Mouse (Mus musculus) heart, adult 18-20 months (tissue): Measurements from ENCODE around the gene Aox1. TPM values are rescaled to one million over a fixed set of nuclear protein-coding genes. Genes with fewer than 3 reads are reported as not detected.
A peak's percentile ranks its signal among the peaks of the same experiment; 100 is the strongest.

Experiments
- DNase-seq, 2 experiments: peaks; one replicate each; pipeline ENCODE4 v3.0.0; 2021 to 2022; ENCODE audit warnings: mixed read lengths in 1 of 2
- total RNA-seq, 2 experiments: library from RNA; stranded (reverse); gene quantifications; 2 replicates each; pipeline ENCODE4 v1.2.3; 2021

Gene Aox1
- total RNA-seq, 2 experiments from 2014 or later = 8.6 to 14.3 TPM

DNA sequence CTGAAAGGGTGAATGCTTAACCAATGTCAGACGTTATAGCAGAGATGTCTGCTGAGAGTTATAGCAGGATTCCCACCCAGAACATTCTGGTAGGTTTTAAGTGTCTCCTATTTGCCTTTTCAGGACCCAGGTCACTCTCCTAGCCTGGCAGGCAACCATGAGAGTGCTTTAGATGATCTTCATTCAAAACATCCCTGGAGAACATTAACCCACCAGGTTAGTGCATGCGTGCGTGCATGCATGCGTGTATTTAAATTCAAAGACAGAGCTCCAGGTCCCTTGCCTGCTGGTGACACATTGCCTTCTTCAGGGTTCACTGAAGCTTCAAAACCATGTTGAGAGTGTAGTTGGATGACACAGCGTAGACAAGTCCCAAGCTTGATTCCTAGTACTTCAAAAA is 35.4 kb downstream of the Aox1 start:
- no peak for DNase-seq

DNA sequence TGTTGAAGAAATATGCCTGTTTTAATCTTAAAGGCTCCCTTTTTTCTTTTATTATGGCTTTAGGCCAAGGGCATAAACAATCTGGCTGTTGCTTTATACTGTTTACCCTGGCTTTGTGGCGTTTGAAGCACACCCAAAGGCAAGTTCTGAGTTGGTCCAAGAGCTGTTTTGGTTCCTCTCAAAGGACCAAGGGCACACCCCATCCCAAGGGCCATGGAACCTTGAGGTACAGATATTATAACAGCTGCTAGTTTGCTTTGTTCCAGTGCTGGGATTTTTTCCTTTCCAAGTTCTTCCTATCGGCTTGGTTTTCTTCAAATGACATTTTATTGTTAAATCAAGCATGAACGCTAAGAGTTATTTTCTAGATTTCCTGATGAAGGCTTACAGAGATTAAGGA is 35.9 kb downstream of the Aox1 start:
- peak; percentile 59 to 63 for DNase-seq

DNA sequence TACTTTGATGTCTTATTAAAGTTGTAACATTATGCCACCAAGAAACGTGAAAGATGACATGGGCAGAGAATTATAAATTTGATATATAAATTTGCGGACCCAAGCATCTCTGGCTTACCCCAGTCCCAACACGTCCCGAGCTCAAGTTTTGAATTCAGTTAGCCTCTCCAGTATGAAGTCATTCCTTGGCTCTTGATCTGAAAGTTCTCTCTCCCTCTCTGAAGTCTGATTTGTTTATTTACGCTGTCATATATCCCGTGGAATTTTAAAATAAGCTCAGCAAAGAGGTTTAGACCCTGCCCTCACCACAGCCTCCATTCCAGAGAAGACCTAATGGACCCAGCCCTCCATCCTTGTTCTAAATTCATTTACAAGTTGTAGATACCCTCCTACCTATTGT is 39.5 kb downstream of the Aox1 start:
- DNase-seq = no peak

DNA sequence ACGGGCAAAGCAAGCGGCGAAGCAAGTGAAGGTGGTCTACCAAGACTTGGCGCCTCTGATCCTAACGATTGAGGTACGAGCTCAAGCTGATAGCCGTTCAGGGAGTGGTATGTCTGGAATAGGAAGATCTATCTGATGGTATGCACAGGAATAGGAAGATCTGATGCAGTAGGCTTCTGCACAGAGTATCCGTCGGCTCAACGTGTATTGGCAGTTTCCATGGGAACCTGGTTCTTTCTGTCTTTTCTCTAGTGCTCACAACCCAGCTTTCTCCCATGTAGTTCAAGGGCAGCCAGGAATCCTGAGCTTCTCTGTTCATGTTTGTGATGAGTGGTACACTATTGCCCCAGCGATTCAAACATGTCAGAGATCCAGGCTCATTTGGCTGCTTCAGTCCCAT is 40.4 kb downstream of the Aox1 start:
- DNase-seq = no peak

DNA sequence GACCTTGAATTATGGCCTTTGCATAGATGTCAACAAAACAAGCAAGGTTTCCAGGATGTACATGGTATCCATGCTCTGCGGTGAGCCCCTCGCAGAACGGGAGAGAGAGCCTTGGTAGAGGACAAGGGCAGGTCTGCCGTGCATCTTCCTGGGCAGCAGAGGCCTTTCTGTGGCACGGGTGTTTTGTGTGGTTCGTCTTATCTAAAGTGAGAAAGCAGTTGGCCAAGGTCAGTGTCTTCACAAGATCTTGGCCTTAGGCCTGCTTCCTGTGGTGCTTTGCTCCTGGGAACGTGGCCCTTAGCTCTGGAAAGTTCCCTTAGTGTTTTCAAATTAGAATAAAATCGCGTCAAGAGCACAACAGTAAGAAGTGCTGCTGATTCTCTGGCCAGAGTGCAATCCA is 41.3 kb downstream of the Aox1 start:
- DNase-seq = peak in 1 of 2 experiments; percentile 17

DNA sequence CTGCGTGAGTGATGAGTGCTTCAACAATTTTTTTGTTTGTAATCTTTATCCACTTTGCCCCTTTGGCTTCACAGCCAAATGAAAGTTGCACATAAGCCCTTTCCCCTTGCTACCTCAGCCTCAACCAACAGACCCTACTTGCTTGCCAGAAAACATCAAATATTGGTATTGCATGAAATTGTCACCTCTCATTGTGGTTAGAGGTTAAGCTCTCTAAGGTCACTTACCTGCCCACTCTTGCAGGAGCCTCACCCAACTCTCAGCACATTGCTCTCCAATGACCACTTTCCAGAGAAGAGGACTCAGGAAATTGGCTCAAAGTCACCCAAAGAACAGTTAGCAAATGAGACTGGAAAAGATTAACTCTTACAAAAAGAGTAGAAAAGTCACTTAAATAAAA is 41.8 kb downstream of the Aox1 start:
- DNase-seq = no peak

DNA sequence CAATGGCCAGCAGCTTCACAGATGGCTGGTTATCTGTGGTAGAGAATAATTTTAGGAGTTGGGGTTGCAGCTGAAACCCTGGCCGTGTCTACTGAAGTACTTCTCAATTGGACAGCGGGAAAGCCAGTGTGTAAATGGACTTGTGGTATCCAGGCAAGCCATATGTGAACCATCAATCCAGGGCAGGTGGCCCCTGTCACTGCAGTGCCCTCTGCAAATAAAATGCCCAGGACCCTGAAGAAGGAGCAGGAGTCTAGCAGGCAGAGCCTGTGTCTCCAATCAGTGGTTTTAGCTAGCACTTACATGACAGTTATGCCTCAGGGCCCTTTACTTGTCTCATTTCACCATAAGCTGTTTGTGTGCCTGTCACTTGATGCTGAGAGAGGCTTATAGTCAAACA is 42.7 kb downstream of the Aox1 start:
- no peak for DNase-seq

DNA sequence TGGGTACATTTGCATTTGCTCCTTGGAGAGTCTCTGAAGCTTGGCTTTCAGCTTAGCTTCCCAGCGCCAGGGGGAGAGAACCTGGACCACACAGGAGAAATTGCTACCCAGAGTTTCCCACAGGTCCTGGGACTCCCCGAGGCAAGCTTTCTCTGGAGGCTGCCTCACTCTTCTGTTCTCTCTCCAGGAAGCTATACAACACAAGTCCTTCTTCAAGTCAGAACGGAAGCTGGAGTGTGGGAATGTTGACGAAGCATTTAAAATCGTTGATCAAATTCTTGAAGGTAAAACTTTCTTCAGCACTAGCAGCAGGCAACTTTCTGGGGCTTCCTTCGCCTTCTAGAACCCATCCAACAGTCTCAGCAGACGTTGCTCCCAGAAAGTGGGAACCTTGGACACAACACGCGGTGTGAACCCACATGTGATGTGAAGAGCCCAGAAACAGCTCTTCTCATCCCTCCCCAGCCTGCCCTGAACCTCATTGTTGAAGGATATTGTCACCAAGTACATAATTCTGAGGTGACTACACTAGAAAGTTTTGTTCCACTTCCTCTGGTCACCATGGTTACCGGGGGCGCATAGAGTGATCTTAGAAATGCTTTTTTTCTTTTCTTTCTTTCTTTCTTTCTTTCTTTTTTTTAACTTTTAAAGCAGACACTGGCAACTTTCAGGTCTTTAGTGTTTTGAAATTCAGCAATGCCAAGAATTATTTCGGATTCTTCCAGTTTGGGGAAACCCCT is 43.4 kb downstream of the Aox1 start:
- no peak for DNase-seq

DNA sequence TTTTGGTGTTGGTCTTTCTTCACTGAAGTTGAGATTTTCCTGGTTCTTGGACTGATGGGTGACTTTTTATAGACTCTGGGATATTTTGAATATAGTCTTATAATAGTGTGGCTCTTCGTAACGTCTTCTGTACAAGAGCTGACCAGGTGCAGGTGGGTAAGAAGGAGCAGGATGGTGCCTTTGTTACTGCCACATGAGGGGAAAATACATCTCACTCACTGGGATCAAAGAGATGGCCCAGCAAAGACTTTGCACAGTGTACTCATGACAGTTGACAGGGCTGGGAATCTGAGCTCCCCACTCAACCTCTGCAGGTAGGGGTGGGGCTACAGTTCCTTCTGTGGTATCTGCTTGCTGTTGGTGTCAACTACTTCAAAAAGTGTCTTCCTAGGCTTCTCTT is 44.5 kb downstream of the Aox1 start:
- DNase-seq = no peak

DNA sequence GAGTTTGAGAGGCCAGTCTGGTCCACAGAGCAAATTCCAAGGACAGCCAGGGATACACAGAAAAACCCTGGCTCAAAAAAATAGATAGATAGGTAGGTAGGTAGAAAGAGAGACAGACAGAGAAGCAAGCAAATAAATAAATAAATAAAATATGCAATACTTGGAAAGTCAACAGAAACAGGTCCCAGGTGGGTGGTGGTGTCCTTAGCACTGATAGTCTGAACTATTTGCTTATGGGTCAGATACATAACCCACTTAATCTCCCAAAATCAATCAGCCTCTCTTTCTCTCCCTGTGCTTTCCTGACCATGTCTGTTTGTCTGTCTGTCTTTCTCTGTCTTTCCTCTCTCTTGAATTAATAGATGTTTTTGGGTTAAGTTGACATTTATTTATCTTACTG is 48.2 kb downstream of the Aox1 start:
- DNase-seq = no peak

DNA sequence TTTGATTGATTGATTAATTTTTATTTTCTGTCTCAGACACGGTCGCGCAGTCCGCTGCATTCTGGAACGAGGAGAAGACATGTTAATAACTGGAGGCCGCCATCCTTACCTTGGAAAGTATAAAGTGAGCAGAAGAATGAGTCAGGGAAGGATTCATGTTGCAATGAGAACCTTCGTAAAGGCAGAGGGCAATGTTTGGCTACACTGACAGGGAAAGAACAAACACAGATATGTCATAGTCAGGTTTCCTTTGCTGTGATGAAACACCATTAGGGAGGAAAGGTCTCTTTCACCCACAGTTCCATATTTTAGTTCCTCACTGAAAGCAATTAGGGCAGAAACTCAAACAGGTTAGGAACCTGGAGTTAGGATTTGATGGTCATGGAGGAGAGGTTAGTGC is 48.7 kb downstream of the Aox1 start:
- DNase-seq = no peak

DNA sequence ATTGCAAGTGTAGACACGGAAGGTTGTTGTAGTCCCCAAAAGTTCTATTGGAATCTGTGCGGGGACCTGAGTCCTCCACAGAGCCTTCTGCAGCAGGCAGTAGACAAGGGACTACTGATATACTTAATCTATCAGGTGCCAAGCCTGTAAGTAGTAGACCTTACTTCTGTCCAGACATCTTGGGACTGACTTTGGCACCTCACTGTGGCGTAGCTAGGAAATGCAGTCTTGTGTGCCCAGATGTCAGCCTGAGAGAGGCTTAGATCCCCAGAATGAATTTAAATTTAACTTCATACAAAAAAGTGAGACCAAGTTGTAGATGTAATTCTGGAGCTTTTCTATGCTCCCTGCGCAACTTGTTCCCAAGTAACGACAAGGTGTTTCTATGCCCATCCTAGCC is 50.0 kb downstream of the Aox1 start:
- peak in 1 of 2 experiments; percentile 25 for DNase-seq

DNA sequence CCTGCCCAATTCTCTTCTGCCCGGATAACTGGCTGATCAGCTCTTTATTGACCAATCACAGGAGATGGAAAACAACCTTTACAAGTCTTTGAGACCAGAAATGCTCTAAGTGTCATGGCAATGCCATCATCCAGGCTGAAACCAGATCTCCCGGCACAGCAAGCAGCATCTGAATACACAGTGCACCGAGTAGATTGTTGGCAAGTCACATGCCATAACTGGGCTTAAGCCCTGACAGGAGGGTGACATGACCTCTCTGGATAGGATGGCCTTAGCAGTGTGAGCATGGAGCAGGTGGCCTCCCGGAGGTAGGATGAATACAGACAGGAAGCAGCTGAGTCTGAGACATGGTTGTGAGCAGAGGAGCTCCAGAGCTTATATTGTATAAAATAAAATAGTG is 50.7 kb downstream of the Aox1 start:
- DNase-seq = no peak

DNA sequence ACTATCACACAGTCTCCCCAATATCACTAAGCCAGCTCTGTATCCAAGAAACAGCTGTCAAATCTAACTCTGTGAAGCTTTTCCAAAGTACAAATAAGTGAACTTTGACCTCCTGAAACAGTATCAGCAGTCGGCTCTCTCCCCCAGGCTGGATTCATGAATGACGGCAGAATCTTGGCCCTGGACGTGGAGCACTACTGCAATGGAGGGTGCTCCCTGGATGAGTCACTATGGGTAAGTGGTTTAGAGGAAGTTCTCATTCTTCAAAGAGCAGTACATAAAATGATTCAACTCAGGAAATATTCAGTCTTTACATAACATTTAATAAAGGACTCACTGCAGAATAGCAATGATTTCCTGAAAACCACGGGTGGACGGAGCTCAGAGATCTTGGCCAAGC is 51.6 kb downstream of the Aox1 start:
- DNase-seq = no peak

DNA sequence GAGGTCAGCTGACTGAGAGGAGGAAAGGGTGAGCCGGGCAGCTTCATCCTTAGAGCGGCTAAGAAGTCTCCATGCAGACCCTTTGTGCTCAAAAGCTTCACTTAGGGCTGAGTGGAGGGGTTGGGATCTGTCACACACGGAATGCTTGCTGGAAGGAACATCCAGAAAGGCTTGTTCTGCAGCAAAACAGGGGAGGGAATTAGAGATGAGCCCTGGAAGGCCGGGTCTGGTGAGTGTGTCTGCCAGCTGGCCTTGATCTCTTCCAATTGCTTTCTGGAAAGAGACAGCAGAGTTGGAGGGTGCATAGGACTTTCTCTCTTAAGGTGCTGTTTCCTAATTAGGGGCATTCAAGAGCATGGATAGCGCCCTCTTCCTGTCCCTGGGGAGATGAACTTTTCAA is 59.6 kb downstream of the Aox1 start:
- peak; percentile 34 to 43 for DNase-seq

DNA sequence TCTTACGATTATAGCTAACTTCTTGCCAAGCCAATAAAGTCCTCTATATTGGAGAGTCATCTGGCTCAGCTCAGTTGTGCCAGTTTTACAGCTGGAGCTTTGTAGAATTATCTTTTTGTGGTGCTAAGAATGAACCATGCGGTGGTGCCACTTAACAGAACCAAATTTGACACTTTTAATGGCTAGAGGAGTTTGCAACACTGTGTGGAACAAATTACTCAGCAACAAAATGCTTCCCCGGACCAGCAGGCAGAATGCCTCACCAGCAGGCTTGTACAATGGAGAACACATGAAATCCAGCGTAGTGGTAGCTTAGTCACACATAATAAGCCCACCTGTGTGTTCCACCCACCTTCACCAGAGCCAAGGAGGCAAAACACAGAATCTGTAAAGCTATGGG is 60.5 kb downstream of the Aox1 start:
- no peak for DNase-seq

DNA sequence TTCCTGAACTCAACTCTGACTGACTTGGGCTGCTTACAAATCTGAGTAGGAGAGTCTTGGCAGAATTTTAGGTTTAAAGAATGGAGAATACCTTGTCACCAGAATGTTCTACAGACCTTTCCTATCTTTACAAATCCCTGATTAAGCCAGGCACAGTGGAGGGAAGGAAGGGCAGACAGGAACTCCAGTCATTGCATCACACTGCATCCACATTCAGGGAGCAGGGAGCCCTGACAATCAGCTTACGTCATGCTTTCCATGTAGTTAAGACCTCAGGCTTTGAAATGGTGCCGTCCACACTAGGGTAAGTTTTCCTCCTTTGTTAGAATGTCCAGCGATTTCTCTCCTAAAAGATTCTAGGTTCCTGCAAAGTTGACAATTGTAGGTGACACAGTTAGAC is 61.5 kb downstream of the Aox1 start:
- DNase-seq = no peak

DNA sequence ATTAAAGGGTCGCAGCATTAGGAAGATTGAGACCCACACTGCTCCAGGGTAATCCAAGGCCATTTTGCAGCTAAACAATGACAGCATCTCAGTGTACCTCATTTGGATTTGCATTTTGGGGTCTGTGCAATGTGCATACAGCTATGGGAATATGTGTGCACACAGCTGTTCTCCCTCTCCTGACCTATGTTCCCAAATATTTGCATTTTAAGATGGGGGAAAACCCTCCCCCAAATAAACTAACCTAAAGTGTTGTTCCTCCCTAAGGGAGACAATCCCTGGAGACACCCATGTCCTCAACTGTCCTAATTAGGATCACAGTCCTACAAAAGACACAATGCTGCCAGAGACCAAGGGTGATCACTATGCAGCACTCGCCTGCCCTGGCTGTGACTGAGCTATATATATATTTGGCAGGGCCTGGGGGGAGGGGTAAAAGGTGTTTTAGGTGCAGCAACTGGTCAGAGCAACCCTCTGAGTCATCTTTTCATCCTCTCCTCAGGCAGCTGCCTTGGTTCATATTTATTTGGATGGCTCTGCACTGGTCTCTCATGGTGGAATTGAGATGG is 62.3 kb downstream of the Aox1 start:
- DNase-seq = peak in 1 of 2 experiments; percentile 19

DNA sequence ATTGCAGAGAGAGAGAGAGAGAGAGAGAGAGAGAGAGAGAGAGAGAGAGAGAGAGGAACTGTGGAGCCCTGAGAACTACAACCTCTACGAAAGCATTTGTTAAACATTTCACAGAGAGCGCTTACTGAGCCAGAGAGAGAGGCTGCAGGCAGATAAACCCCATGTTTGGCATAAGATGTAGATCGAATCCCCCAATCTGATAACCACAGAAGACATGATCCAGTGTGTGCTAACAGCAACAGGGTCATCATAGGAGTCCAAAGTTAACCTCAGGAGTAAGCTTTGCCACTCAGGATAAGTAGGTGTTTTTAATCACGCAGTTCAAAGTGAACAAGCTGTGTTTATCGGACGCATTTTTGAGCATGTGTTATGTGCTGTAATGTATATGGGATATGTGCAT is 67.6 kb downstream of the Aox1 start:
- DNase-seq = no peak

DNA sequence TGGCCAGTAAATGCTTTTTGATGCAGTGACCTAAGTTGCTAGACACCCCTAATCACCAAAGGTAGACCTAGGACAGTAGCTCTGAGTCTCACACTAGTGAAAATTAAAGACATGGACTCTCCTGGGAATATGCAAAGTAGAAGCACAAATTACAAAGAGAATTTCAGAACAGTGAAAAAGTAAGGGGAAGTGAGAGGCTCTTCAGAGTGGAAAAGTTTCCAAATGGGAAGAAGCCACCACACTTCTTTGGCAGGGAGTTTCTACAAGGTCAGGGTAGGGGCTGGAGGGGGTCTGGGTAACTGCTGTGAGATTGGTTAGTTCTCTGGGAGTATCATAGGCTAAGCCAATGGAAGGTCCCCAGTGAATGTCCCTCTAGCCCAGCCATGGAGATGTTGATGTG is 69.4 kb downstream of the Aox1 start:
- no peak for DNase-seq

DNA sequence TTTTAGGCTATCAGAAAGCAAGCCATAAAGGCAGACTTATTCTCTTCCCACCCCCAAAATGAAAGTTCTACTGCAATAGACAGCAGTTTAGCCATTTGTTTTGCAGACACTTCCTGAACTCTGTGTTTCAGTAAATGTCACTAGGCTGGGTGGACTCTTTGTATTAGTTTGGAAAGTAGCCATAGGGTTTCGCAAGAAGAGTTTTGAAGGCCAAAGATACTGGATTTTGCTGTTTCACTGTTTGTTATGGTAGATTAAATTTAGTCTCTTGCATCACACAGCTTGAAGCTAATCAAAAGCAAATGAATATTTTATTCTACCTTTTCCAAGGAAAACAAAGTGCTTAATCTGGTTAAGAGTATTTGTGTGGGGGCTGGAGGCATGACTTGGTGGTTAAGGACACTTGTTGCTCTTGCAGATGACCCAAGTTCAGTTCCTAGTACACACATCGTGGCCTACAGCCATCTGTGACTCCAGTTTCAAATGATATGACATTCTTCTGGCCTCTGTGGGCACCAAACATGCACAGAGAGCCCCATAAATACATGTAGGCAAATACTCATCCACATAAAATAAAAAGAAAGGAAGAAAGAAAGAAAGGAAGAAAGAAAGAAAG is 71.9 kb downstream of the Aox1 start:
- peak; percentile 70 to 81 for DNase-seq

DNA sequence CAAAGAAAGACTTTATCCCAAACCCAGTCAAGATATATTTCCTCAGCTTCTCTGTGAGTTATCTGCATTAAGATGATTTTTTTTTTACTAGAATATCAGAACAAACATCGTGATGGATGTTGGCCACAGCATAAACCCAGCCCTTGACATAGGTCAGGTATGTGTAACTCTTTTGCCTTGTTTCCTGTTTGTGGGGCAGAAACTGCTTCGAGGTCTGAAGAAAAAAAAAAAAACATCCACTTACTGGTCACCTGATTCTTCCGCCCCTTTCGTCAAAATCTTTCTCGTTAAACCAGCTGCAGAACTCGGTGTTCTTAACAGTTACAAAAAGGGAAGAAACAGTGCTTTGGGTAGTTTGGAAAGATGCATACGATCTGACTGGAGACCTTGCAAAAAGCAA is 72.8 kb downstream of the Aox1 start:
- no peak for DNase-seq

DNA sequence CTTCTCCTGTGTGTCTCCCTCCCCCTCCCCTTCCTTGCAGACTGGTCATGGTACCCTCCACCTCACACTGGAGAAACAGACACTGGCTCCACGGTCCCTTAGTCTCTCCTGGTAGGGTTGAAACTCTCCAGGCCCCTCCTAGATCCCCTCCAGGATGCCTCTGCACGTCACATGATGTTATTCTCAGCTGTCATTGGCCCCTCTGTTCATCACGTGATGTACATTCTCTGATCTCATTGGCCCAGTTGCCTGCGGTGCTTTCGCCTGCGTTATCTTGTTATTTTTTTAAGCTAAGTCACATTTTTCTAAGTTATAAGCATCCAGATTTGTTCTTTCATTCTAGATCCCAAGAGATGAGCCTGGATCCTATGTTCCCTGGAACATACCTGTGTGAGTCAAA is 76.0 kb downstream of the Aox1 start:
- DNase-seq = no peak

DNA sequence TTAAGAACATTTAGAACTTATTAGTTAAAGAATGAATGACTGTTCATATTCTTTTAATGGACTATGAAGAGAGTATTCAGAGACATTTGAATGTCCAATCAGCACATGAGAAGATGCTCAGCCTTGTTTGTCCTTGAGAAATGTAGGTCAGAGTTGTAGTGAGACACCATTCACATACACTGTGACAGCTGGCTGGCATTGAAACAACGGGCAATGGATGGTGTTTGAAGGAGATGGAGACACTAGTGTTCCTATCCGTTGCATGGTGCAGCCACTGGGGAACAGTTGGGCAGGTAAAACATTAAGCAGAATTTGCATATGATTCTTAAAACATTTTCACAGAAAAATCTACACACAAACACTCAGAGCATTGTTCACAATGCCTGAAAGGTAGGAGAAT is 77.3 kb downstream of the Aox1 start:
- DNase-seq = no peak
